Mouse (Mus musculus): ENCODE measurements around the gene Umps.

DNA sequence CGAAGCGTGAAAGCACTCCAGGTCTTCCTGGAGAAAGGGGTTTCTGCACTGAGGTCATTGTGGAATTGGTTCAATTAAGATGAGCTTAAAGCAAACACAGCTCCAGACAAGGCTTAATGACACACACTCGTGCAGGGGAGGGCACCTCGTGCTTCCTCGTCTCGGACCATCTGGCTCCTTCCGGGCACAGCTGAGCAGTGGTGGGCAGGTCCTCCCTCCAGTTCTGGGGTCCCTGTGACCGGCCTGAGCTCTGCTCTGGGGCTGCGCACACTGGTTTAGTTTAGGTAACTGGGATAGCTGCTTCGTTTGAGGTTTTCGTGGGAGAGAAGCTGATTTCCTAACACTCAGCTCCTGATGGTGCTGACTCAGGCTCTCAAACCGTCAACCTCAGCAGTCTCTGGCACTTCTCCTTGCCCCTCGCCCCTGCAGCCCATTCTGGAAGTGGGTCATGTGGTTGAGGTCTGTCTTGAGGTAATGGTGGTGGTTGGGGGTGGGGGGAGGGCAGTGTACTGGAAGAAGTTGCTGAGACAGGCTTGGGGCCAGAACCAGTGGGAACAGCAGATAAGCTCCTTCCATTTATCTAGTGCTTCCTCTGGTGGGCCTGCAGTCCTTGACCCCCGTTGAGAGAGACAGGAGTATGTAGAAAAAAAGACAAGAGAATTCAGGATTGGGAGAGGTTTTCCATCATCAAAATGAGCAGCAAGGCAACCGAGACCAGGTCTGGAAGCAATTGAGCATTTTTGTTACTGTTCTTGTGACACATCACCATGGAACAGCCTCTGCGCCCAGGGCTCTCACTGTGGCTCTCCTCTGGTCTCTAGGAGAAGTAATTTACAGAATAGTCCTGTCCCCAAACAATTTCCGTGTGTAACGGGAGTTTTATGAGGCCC is 44.5 kb downstream of the Umps start:
- no peak; the same call in 1 of the 2 replicates for TF ChIP-seq EP300 (IDR thresholded peaks at IDR 0.05; ENCODE audit: low read depth)
- no peak for TF ChIP-seq CTCF (IDR thresholded peaks at IDR 0.05; ENCODE audit: low read depth)
